Mouse (Mus musculus): Measurements from ENCODE around the gene Ankrd13c. TPM values are rescaled to one million over a fixed set of nuclear protein-coding genes. Genes with fewer than 3 reads are reported as not detected.
A peak's percentile ranks its signal among the peaks of the same experiment; 100 is the strongest.

Ankrd13c gene
- polyA plus RNA-seq, 1 experiment from 2014 or later: 13.2 TPM

DNA sequence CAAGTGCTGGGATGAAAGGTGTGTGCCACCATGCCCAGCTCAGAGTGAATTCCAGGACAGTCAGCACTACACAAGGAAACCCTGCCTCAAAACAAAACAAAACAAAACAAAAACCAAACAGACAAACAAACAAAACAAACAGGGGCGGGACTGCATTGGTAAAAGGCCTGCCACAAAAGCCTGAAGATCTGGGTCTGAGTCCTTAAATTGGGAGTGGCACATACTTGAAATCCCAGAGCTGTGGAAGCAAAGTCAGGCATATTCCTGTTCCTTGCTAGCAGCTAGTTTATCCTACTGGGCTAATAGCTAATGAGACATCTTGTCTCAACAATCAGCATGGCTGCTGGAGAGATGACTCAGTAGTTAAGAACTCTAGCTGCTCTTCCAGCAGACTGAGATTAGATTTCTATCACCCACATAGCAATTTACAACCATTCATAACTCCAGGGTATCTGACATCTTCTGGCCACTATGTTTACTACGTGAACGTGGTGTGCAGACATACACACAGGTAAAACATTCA, 12.7 kb upstream of the Ankrd13c start:
- no peak overlapping the region for H3K9ac ChIP-seq (ENCODE audit: low read length)
- H3K27ac ChIP-seq (replicated peaks): no peak overlapping the region
- no peak for TF ChIP-seq EP300 (optimal IDR thresholded peaks at IDR 0.05)
- H3K4me1 ChIP-seq (replicated peaks; ENCODE audit: control insufficient read depth, insufficient read depth): no peaks in the 10 kb centered on the region
- no peaks in the 10 kb centered on the region for H3K36me3 ChIP-seq (ENCODE audit: control insufficient read depth, insufficient read depth, low read length)
- no peak overlapping the region for H3K4me3 ChIP-seq (ENCODE audit: low read depth, low read length)
- no peaks in the 10 kb centered on the region for H3K27me3 ChIP-seq (ENCODE audit: control insufficient read depth, insufficient read depth, low read length)
- no peak for DNase-seq (ENCODE audit: low spot score)
- no peak for ATAC-seq (ENCODE audit: low FRiP score, low TSS enrichment)
- no peak overlapping the region for H3K4me2 ChIP-seq (replicated peaks; ENCODE audit: low read depth)
- WGBS: 60% methylated on average over 3 of the region's 3 CpGs
- no peaks in the 10 kb centered on the region for H3K9me3 ChIP-seq (ENCODE audit: control insufficient read depth, low read length)

DNA sequence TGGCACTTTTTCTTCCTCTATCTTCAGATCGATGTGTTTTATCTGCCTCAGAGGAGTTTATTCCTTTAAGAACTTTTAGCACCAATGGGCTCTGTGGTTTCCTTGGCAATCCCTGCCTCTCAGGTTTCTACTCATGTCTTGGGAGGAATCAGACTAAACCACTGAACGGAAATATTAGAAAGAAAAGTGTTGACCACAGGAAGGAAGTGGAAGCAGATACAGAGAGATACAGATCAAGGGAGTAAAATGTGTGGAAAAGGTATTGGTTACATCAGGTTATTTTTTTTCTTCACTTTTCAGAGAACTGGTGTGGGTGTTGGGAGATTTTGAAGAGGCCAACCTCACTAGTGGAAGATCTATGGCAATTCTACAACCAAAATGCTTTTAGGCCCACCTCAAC, 8.5 kb upstream of the Ankrd13c start:
- WGBS: 79% methylated on average over 2 of the region's 2 CpGs

DNA sequence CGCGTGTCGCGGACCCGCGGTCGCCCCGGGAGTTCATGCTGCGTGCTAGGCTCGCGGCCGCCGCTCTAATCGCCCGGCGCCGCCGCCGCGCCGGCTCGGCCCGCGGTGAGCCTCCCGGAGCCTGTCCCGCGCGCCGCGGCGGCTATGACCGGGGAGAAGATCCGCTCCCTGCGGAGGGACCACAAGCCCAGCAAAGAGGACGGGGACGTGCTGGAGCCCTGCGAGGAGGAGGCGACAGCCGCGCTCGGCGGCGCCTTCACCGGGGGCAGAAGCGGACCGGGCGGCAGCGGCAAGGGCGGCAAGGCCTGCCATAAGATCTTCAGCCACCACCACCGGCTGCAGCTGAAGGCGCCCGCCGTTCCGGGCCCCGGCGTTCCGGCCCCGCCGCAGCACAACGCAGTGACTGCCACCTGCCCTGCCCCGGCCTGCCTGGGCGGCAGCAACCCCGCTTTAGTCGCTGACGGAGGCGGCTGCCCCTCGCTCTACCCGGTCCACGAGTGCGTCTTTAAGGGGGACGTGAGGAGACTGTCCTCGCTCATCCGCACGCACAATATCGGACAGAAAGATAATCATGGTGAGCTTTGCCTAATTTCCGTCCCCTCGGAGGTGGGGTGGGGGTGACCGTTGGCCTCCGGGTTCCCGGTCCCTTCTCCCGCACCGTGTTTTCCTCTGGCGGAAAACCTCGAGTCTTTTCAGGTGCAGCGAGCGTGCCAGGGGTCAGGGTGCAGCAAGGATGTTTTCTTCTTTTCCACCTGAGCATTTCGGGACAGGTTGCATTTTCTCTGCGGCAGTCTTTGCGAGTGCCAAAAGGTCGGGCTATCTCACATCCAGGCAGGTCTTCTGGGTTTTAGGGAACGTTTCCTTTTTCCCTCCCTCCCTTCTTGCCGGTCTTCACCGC, 593 bp downstream of the Ankrd13c start:
- H3K36me3 ChIP-seq (ENCODE audit: control insufficient read depth, insufficient read depth, low read length): no peaks in the 10 kb centered on the region
- peak; percentile 68 for ATAC-seq (ENCODE audit: low FRiP score, low TSS enrichment)
- WGBS: under 1% methylated on average over 72 of the region's 93 CpGs

More for the DNA sequence above, 8.5 kb upstream of the Ankrd13c start:
- ATAC-seq (ENCODE audit: low FRiP score, low TSS enrichment) (no peak), DNase-seq (ENCODE audit: low spot score) (no peak)
- no peaks in the 10 kb centered on the region for H3K4me1 ChIP-seq (replicated peaks; ENCODE audit: control insufficient read depth, insufficient read depth)
- H3K4me3 ChIP-seq (ENCODE audit: low read depth, low read length): no peak overlapping the region
- H3K4me2 ChIP-seq (replicated peaks; ENCODE audit: low read depth): no peak overlapping the region
- no peak overlapping the region for H3K27ac ChIP-seq (replicated peaks)
- TF ChIP-seq CTCF (IDR thresholded peaks at IDR 0.05; ENCODE audit: low read depth) (no peak), EP300 (optimal IDR thresholded peaks at IDR 0.05) (no peak)
- no peak overlapping the region for H3K9ac ChIP-seq (ENCODE audit: low read length)
- H3K9me3 ChIP-seq (ENCODE audit: control insufficient read depth, low read length): no peaks in the 10 kb centered on the region
- H3K36me3 ChIP-seq (ENCODE audit: control insufficient read depth, insufficient read depth, low read length): no peaks in the 10 kb centered on the region
- H3K27me3 ChIP-seq (ENCODE audit: control insufficient read depth, insufficient read depth, low read length): no peaks in the 10 kb centered on the region

DNA sequence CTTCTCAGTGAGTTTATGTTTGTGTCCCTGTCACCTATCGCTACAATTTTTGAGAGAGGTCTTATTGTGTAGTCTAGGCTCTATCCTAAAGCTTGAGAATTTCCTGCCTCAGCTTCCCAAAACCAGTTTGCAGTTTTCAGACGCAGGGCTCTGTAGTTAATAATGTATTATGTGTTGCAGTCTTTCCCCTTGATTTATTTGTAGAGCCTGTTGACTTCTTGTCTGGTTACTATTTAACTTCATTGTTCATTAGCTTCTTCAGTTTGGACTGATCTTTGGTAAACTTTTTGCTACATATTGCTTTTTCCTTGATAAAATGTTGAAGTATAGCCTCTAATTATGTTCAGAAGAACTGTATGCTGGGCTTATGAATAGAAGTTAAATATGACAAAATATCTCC, 5.7 kb downstream of the Ankrd13c start:
- WGBS: 74% methylated on average over 2 of the region's 2 CpGs
- Histone ChIP-seq H3K9ac (ENCODE audit: low read length) (no peak overlapping the region), H3K36me3 (ENCODE audit: control insufficient read depth, insufficient read depth, low read length) (no peaks in the 10 kb centered on the region), H3K27me3 (ENCODE audit: control insufficient read depth, insufficient read depth, low read length) (no peaks in the 10 kb centered on the region), H3K4me2 (replicated peaks; ENCODE audit: low read depth) (no peak overlapping the region), H3K27ac (replicated peaks) (no peak overlapping the region), H3K4me1 (replicated peaks; ENCODE audit: control insufficient read depth, insufficient read depth) (no peaks in the 10 kb centered on the region), H3K4me3 (ENCODE audit: low read depth, low read length) (no peak overlapping the region), H3K9me3 (ENCODE audit: control insufficient read depth, low read length) (no peaks in the 10 kb centered on the region)
- ATAC-seq (ENCODE audit: low FRiP score, low TSS enrichment): no peak
- no peak for TF ChIP-seq EP300 (optimal IDR thresholded peaks at IDR 0.05)
- no peak for DNase-seq (ENCODE audit: low spot score)

More for the DNA sequence above, 593 bp downstream of the Ankrd13c start:
- Histone ChIP-seq H3K27ac (replicated peaks) (peak overlapping the region; percentile 98), H3K4me2 (replicated peaks; ENCODE audit: low read depth) (peak overlapping the region; percentile 91), H3K9me3 (ENCODE audit: control insufficient read depth, low read length) (no peaks in the 10 kb centered on the region), H3K4me3 (ENCODE audit: low read depth, low read length) (peak overlapping the region; percentile 97), H3K9ac (ENCODE audit: low read length) (peak overlapping the region; percentile 97), H3K27me3 (ENCODE audit: control insufficient read depth, insufficient read depth, low read length) (no peaks in the 10 kb centered on the region), H3K4me1 (replicated peaks; ENCODE audit: control insufficient read depth, insufficient read depth) (no peaks in the 10 kb centered on the region)
- TF ChIP-seq EP300 (optimal IDR thresholded peaks at IDR 0.05) (no peak), CTCF (IDR thresholded peaks at IDR 0.05; ENCODE audit: low read depth) (no peak)
- peak; percentile 57 for DNase-seq (ENCODE audit: low spot score)

DNA sequence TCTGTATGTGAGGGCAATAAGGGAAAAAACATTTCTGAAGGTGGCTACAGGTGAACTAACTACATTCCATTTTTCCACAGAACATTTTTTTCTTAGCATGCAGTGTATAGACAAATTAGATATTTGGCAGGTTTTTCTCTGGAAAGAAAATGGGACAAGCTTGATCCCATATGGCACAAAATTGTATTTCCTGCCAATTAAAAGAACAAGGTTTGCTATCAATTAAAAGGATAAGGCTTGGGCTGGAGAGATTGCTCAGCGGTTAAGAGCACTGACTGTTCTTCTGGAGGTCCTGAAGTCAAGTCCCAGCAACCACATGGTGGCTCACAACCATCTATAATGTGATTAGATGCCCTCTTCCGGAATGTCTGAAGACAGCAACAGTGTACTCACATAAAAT, 8.4 kb downstream of the Ankrd13c start:
- 82% methylated on average over 2 of the region's 2 CpGs for WGBS
- no peak for TF ChIP-seq EP300 (optimal IDR thresholded peaks at IDR 0.05)
- no peak for TF ChIP-seq CTCF (IDR thresholded peaks at IDR 0.05; ENCODE audit: low read depth)

DNA sequence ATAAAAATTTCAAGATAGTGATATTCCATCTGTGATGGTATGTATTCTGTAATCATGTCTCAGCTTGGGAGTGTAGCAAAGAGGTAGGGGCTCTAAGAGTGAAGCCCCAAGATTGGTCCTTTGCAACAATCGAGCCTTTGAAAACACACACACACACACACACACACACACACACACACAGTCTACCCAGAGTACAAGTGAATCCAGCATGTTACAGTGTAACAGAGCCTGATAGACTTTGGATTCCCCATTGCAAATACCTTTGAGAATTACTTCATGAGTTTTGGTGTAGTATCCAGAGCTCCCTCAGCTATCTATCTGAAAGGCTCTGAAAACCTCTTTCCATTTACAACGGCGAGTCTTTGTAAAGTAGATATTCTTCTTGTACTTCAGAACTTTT, 9.2 kb downstream of the Ankrd13c start:
- H3K4me1 ChIP-seq (replicated peaks; ENCODE audit: control insufficient read depth, insufficient read depth): no peaks in the 10 kb centered on the region
- TF ChIP-seq EP300 (optimal IDR thresholded peaks at IDR 0.05): no peak
- no peak for TF ChIP-seq CTCF (IDR thresholded peaks at IDR 0.05; ENCODE audit: low read depth)
- H3K27ac ChIP-seq (replicated peaks): no peak overlapping the region
- H3K4me2 ChIP-seq (replicated peaks; ENCODE audit: low read depth): no peak overlapping the region
- H3K9ac ChIP-seq (ENCODE audit: low read length): no peak overlapping the region
- DNase-seq (ENCODE audit: low spot score) (no peak), ATAC-seq (ENCODE audit: low FRiP score, low TSS enrichment) (no peak)
- H3K9me3 ChIP-seq (ENCODE audit: control insufficient read depth, low read length): no peaks in the 10 kb centered on the region
- no peaks in the 10 kb centered on the region for H3K27me3 ChIP-seq (ENCODE audit: control insufficient read depth, insufficient read depth, low read length)
- H3K4me3 ChIP-seq (ENCODE audit: low read depth, low read length): no peak overlapping the region
- no peaks in the 10 kb centered on the region for H3K36me3 ChIP-seq (ENCODE audit: control insufficient read depth, insufficient read depth, low read length)
- WGBS: 96% methylated on average over 3 of the region's 3 CpGs

More for the DNA sequence above, 8.4 kb downstream of the Ankrd13c start:
- Histone ChIP-seq H3K9me3 (ENCODE audit: control insufficient read depth, low read length) (no peaks in the 10 kb centered on the region), H3K4me3 (ENCODE audit: low read depth, low read length) (no peak overlapping the region), H3K27me3 (ENCODE audit: control insufficient read depth, insufficient read depth, low read length) (no peaks in the 10 kb centered on the region), H3K4me1 (replicated peaks; ENCODE audit: control insufficient read depth, insufficient read depth) (no peaks in the 10 kb centered on the region), H3K4me2 (replicated peaks; ENCODE audit: low read depth) (no peak overlapping the region), H3K27ac (replicated peaks) (no peak overlapping the region), H3K9ac (ENCODE audit: low read length) (no peak overlapping the region), H3K36me3 (ENCODE audit: control insufficient read depth, insufficient read depth, low read length) (no peaks in the 10 kb centered on the region)
- DNase-seq (ENCODE audit: low spot score) (no peak), ATAC-seq (ENCODE audit: low FRiP score, low TSS enrichment) (no peak)

Data from stomach, postnatal 0 days (tissue).